Mouse (Mus musculus) liver, postnatal 0 days (tissue): ENCODE data around the gene Tpt1.

ENCODE experiments used
- CTCF ChIP-seq: sonication (generic); IDR thresholded peaks from 2 replicates; pipeline ENCODE4 v1.5.1; 2016; ENCODE audit warnings: antibody characterized with exemption, low read depth
- EP300 ChIP-seq: IDR thresholded peaks from 2 replicates; pipeline ENCODE4 v1.6.1; 2016; ENCODE audit warnings: antibody characterized with exemption, low read depth, mild to moderate bottlenecking

DNA sequence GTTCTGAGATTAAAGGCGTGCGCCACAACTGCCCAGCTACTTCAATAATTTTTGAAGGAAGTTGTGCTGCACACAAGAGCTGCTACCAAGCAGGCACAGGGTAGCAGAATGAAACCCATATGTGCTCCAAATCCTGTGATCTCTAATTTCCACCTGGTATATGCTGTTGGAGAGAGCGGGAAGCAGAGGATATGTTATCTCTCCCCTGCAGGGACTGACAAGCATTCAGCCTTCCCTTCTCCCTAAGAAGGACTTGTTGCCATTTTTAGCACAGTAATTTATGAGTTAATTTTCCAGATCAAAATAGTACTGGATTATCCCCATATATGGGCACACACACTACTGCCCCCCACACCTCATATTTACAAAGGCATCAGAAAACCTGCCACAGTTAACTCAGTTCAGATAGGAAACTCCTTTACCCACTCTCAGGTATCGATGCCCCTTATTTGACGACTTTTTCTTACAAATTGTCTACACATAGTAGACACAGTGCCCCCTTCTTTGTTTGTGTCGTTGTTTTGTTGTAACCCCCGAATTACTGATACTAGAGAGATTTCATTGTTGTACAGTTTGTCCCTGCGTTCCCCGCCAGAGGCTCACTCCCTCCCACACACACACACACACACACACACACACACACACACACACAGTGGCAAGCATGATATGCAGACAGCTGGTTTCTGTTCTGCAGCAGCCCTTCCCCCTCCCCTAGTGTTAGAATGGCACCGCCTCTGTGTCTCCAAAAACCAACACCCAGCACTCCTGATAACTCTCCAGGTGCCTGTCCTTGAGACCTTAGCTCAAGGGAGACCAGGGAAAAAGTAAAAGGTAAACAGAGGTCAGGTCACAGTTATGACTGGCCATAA is 7.6 kb upstream of the Tpt1 start:
- TF ChIP-seq EP300 = peak; percentile 92
- peak; percentile 26; the same call in 1 of the 2 replicates for TF ChIP-seq CTCF
